Mouse (Mus musculus): ENCODE data around the gene Hamp2.
A peak's percentile ranks its signal among the peaks of the same experiment; 100 is the strongest.

The Hamp2 gene

DNA sequence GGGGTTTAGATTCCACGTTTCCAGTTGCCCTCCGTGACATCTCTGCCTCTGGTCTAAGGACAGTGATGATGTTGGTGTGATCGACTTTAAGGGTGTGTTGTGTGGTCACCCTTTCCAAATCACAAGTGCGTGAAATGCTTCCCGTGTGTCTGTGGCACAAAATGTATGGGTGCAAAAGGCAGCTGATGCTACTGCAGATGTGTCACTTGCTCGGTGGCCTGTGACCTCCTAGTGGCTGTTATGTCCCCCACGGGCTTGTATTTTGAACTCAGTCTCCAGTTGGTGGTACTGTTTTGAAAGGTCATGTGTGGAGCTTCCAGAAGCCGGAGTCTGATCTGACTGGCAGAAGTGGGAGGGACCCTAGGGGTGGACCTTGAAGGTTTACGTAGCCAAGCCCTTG is 32.7 kb downstream of the Hamp2 start:
- no peak for DNase-seq (ENCODE audit: low spot score)

DNA sequence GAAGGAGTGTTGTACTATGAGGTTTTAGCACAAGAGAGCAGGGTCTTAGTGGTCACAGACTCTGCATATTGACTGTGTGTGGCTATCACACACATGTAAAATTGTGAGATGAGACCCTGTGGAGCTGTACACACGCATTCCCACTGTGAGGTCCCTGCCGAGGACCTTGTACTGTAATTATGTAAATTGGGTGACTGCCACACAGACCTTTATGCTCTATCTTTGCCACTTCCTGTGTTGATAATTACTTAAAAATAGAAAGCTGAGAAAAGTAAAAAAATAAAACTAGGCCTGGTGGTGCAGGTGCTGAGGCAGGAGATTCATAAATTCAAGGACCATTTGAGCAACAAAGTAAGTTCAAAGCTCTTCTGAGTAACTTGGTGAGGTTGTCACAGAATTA is 33.8 kb downstream of the Hamp2 start:
- DNase-seq (ENCODE audit: low spot score): no peak

DNA sequence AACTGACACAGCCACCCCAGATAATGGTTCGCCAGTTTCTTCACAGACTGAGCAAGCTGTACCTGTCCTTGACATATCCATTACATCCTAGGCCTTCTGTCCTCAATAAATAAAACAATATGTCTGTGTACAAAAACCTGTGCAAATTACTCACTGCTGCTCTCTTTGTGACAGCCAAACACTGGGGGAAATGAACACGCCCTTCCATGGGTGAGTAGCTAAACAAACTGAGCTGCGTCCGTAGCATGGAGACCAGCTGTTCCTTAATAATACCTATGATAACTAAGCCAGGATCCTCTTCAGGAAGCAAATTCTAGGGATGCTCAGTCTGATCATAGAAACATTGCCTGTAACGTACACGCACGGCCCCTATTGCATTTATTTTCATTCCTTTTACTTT is 35.7 kb downstream of the Hamp2 start:
- DNase-seq (ENCODE audit: low spot score): no peak

DNA sequence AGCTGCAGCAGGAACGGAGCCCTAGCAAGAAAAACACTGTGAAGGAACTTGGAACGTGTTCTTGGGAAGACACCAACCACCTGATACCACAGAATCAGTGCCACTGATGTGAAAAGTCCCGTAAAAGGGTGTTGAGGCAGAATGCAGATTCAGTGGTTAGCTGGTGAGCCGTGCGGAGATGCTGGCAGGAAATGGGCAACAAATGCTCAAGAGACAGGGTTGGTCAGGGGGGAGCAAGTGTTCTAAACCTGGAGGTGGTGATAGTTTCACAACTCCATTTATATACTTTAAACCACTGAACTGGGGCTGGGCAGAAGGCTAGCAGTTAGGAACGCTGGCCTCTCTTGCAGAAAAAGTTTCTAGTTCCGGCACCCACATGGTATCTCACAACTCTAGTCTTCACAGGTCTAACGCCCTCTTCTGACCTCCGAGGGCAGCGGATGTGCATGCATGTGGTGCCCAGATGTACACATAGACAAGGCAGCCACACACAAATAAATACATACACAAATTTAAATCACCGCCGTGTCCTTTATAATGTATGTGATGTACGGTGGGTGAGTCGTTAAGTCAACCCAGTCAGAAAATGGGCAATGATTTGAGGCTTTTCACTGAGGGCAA is 36.8 kb downstream of the Hamp2 start:
- no peak for DNase-seq (ENCODE audit: low spot score)

DNA sequence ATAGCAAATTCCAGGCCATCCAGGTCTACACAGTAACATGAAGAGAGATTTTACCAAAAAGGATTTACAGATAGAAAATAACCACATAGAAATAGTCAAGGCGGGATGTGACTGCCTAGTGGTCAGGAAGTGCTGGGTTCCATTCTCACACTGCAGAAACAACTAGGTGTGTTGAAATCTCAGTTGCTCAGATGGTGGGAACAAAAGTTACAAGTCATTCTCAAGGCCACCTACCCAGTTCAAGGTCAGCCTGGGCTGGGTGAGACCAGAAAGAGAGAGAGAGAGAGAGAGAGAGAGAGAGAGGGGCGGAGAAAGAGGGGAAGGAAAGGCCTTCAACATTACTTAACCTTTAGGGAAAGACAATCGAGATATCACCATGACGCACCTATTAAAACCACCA is 37.6 kb downstream of the Hamp2 start:
- no peak for DNase-seq (ENCODE audit: low spot score)

DNA sequence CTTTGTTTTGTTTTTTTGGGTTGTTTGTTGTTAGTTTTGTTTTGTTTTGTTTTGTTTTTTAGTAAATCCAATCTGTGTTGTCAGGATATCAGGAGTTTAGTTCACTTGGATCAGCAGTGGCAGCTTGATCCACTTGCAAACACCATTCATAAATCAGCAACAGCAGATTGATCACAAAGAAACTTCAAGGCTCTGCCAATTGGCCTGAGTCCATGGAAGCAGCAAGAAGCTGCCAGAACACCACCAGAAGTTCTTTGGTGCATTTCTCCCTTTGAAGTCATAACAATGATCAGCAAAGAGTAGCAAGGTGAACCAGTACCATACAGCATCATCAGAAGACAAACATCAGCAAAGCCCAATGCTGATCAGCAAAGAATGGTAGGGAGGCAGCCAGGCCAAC is 40.4 kb downstream of the Hamp2 start:
- no peak for DNase-seq (ENCODE audit: low spot score)

DNA sequence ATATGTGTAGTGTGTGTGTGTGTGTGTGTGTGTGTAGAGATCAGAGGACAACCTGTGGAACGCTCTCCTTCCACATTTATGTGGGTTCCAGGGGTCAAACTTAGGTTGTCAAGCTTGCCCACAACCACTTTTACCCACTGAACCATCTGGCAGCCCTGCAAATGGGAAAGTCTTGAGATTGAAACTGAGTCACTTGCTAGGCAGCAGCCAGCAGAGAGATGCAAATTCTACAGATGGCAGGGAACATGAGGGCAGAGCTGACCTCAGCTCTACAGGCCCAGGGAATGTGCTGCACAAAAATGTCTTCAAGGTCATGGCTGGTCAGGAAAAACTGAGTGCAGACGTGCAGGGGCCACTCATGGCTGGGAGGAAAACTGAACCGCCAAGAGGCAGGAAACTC is 43.1 kb downstream of the Hamp2 start:
- no peak for DNase-seq (ENCODE audit: low spot score)

DNA sequence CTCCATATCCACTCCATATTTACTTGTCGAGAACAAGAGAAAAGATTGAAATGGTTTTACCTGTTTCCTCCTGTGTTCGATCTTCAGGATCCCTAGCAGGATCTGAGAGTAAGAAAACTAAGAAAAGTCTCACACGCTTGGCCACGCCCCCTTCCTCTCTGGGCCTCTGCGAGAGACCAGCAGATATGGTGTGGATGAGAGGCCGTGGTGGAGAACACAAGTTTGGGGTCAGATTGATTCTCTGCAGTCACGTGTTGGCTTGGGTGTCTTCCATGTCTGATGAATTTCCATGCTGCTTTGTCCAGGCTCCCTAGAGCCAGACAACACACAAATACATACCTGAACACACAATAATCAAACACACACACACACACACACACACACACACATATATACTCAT is 44.3 kb downstream of the Hamp2 start, which contains the start of gene Cd22:
Gene Cd22, minus strand, starts transcription at position 167 of the 400 bp plus-strand sequence.
- no peak for DNase-seq (ENCODE audit: low spot score)

DNA sequence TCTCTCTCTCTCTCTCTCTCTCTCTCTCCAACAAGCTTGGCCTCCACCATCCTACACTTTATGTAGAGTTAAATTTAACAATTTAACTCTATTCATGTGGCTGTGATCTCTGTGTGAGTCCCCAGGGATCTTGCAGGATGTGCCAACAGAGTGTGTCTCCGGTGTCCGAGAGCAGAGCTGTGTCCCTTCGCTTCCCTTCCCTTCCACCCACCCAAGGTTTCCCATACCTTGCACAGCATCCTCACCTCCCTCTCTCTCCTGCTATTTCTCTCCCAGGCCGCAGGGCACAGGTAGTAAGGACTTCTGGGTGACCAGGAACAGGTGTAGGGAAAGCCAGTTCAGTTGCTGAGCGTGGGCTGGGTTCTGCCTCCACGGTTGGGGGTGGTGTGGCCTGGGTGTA is 45.5 kb downstream of the Hamp2 start:
- DNase-seq (ENCODE audit: low spot score): no peak

DNA sequence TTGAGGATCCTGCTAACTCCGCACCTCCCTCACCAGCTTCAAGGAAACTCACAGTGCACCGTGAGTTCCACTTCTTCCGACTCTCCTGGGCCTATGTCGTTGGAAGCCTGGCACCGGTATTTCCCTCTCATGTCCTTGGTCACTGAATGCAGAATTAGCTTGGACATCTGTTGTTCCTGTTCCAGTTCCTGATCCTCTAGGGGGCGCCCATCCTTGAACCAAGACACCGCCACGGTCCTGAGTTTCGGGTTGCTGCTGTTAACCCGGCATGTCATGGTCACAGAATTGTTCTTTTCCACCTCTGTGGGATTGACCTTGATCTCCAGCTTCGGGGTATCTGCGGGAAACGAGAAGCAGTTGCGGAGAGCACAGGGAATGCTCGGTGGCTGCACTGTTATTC is 51.4 kb downstream of the Hamp2 start:
- peak; percentile 42 for DNase-seq (ENCODE audit: low spot score)

Data from urinary bladder, postnatal 10 days (tissue).